Mouse (Mus musculus) midbrain, postnatal 0 days (tissue): ENCODE results near the gene Zfr2. TPM values are rescaled to one million over a fixed set of nuclear protein-coding genes. Genes with fewer than 3 reads are reported as not detected.

Experiments
- ATAC-seq: fragments of 200-750 bp; cut with Nextera tagmentation; 2 replicates; pipeline ENCODE4 v1.8.0; 2017; ENCODE audit warnings: moderate number of reproducible peaks, mild to moderate bottlenecking, moderate TSS enrichment, moderate library complexity; ENCODE audit not compliant: low FRiP score
- DNase-seq: peaks from one replicate; pipeline ENCODE4 v3.0.0-alpha.2; 2015; ENCODE audit warnings: low spot score
- H3K27ac ChIP-seq: fragments of 300-500 bp; sonication (generic); 2 replicates; pipeline ENCODE4 v1.5.1; 2014; ENCODE audit warnings: low read depth, mild to moderate bottlenecking, low read length, mixed read lengths
- H3K27me3 ChIP-seq: fragments of 300-500 bp; sonication (generic); 2 replicates; pipeline ENCODE4 v1.6.1; 2014; ENCODE audit warnings: low read length, control low read depth, mixed read lengths; ENCODE audit not compliant: insufficient read depth
- H3K36me3 ChIP-seq: fragments of 300-500 bp; sonication (generic); 2 replicates; pipeline ENCODE4 v1.6.1; 2014; ENCODE audit warnings: low read length, control low read depth, mixed read lengths; ENCODE audit not compliant: insufficient read depth
- H3K4me1 ChIP-seq: fragments of 300-500 bp; sonication (generic); 2 replicates; pipeline ENCODE4 v1.6.1; 2014; ENCODE audit warnings: mild to moderate bottlenecking, control low read depth, antibody characterized with exemption, low read length, mixed read lengths; ENCODE audit not compliant: insufficient read depth
- H3K4me2 ChIP-seq: fragments of 300-500 bp; sonication (generic); 2 replicates; pipeline ENCODE4 v1.6.1; 2014; ENCODE audit warnings: low read depth, mild to moderate bottlenecking, low read length, mixed read lengths; ENCODE audit not compliant: poor library complexity, severe bottlenecking
- H3K4me3 ChIP-seq: fragments of 300-500 bp; sonication (generic); 2 replicates; pipeline ENCODE4 v1.5.1; 2014; ENCODE audit warnings: low read depth, mild to moderate bottlenecking, low read length, moderate library complexity
- H3K9ac ChIP-seq: fragments of 300-500 bp; sonication (generic); replicated peaks from 2 replicates; pipeline ENCODE4 v1.6.1; 2014; ENCODE audit warnings: mild to moderate bottlenecking, low read length, moderate library complexity, mixed read lengths; ENCODE audit not compliant: poor library complexity, severe bottlenecking
- H3K9me3 ChIP-seq: fragments of 300-500 bp; sonication (generic); 2 replicates; pipeline ENCODE4 v1.6.1; 2016; ENCODE audit warnings: low read length, control low read depth
- CTCF ChIP-seq: IDR thresholded peaks from 2 replicates; pipeline ENCODE4 v1.5.1; 2016; ENCODE audit warnings: antibody characterized with exemption, mild to moderate bottlenecking
- WGBS: fragments of 180-500 bp; shearing (Covaris S2); extraction: QIAGEN DNeasy Blood & Tissue Kit; methylation state at CpG from one replicate; pipeline ENCODE4 v1.1.7; 2014; 5-methylcytosine and 5-hydroxymethylcytosine counted together
- polyA plus RNA-seq: library from polyadenylated mRNA; unstranded; fragments of >200 nt; fragmentation: Nextera tagmentation; extraction: Ambion mirVana; gene quantifications from 2 replicates; pipeline ENCODE4 v1.2.1, GENCODE M21; 2015
- total RNA-seq: library from RNA; depleted of rRNA; stranded (reverse); fragments of >200 nt; gene quantifications from 2 replicates; pipeline ENCODE4 v1.2.3, GENCODE M21; 2014

The Zfr2 gene
- total and polyA plus RNA-seq, 2 experiments from 2014 or later, result 25.3 to 61.3 TPM

GRCm38 (mm10) chr10:81284189-81284588 is 51.2 kb downstream of the Zfr2 start:
- DNase-seq, result no peak
- H3K4me1 ChIP-seq, result no peaks in the 10 kb centered on the region
- no peak overlapping the region for H3K27ac ChIP-seq
- no peak for TF ChIP-seq CTCF
- no peaks in the 10 kb centered on the region for H3K27me3 ChIP-seq
- H3K36me3 ChIP-seq, result no peaks in the 10 kb centered on the region
- 65% methylated on average over 6 of the region's 6 CpGs for WGBS
- H3K4me3 ChIP-seq, result no peak overlapping the region
- H3K9me3 ChIP-seq, result no peaks in the 10 kb centered on the region
- H3K4me2 ChIP-seq, result no peak overlapping the region
- no peak for ATAC-seq
- H3K9ac ChIP-seq, result no peak overlapping the region

- no peaks in the 10 kb centered on the region for H3K9me3 ChIP-seq
- no peak overlapping the region for H3K9ac ChIP-seq
- no peak overlapping the region for H3K27ac ChIP-seq
- 15% methylated on average over 17 of the region's 17 CpGs for WGBS
- ATAC-seq (no peak), DNase-seq (no peak)
- H3K4me2 ChIP-seq, result peak overlapping the region; percentile 70
- H3K4me3 ChIP-seq, result no peak overlapping the region
- no peaks in the 10 kb centered on the region for H3K4me1 ChIP-seq
- no peaks in the 10 kb centered on the region for H3K27me3 ChIP-seq
- H3K36me3 ChIP-seq, result no peaks in the 10 kb centered on the region
- no peak for TF ChIP-seq CTCF
Observed at GRCm38 (mm10) chr10:81284719-81285118, 51.8 kb downstream of the Zfr2 start.

GRCm38 (mm10) chr10:81285694-81286450 is 52.9 kb downstream of the Zfr2 start:
- WGBS, result 3% methylated on average over 53 of the region's 54 CpGs
- DNase-seq (peak; percentile 87), ATAC-seq (peak; percentile 56)
- no peaks in the 10 kb centered on the region for H3K27me3 ChIP-seq
- H3K9ac ChIP-seq, result peak overlapping the region; percentile 45
- peak overlapping the region; percentile 70 for H3K4me2 ChIP-seq
- H3K4me1 ChIP-seq, result no peaks in the 10 kb centered on the region
- peak overlapping the region; percentile 41 for H3K4me3 ChIP-seq
- no peaks in the 10 kb centered on the region for H3K9me3 ChIP-seq
- no peaks in the 10 kb centered on the region for H3K36me3 ChIP-seq
- H3K27ac ChIP-seq, result no peak overlapping the region
- no peak for TF ChIP-seq CTCF

GRCm38 (mm10) chr10:81286586-81286985 is 53.6 kb downstream of the Zfr2 start:
- no peaks in the 10 kb centered on the region for H3K9me3 ChIP-seq
- H3K9ac ChIP-seq, result no peak overlapping the region
- no peaks in the 10 kb centered on the region for H3K4me1 ChIP-seq
- DNase-seq (no peak), ATAC-seq (no peak)
- no peak for TF ChIP-seq CTCF
- H3K27ac ChIP-seq, result no peak overlapping the region
- H3K36me3 ChIP-seq, result no peaks in the 10 kb centered on the region
- H3K4me3 ChIP-seq, result no peak overlapping the region
- WGBS, result 50% methylated on average over 6 of the region's 6 CpGs
- H3K4me2 ChIP-seq, result no peak overlapping the region
- H3K27me3 ChIP-seq, result no peaks in the 10 kb centered on the region

GRCm38 (mm10) chr10:81287513-81288157 is 54.7 kb downstream of the Zfr2 start:
- H3K27ac ChIP-seq, result no peak overlapping the region
- no peaks in the 10 kb centered on the region for H3K9me3 ChIP-seq
- WGBS, result 65% methylated on average over 8 of the region's 8 CpGs
- DNase-seq, result no peak
- no peak overlapping the region for H3K9ac ChIP-seq
- no peaks in the 10 kb centered on the region for H3K36me3 ChIP-seq
- TF ChIP-seq CTCF, result peak; percentile 80
- H3K4me3 ChIP-seq, result no peak overlapping the region
- no peaks in the 10 kb centered on the region for H3K4me1 ChIP-seq
- ATAC-seq, result no peak
- no peak overlapping the region for H3K4me2 ChIP-seq
- no peaks in the 10 kb centered on the region for H3K27me3 ChIP-seq

GRCm38 (mm10) chr10:81288601-81289000 is 55.6 kb downstream of the Zfr2 start:
- Histone ChIP-seq H3K4me2 (no peak overlapping the region), H3K36me3 (no peaks in the 10 kb centered on the region), H3K27ac (no peak overlapping the region), H3K27me3 (no peaks in the 10 kb centered on the region), H3K4me3 (no peak overlapping the region), H3K9ac (no peak overlapping the region), H3K9me3 (no peaks in the 10 kb centered on the region), H3K4me1 (0 out of 2 replicates have a peak, but pooled peaks cover under 1% of the 10 kb centered on the region)
- TF ChIP-seq CTCF, result peak; percentile 62
- ATAC-seq (no peak), DNase-seq (no peak)
- 42% methylated on average over 6 of the region's 6 CpGs for WGBS
